Mouse (Mus musculus) skeletal muscle tissue, adult 2 months (tissue): Measurements from ENCODE around the gene Ribc2.

Source experiments
- DNase-seq: peaks from one replicate; pipeline ENCODE4 v3.0.0-alpha.2; 2012; ENCODE audit warnings: low read depth, low spot score

Ribc2 gene

GRCm38 (mm10) chr15:85178172-85178571, 46.3 kb downstream of the Ribc2 start:
- DNase-seq: no peak

- DNase-seq: no peak
These were observed 47.8 kb downstream of the Ribc2 start for GRCm38 (mm10) chr15:85179528-85180180.

- no peak for DNase-seq
These were observed 48.5 kb downstream of the Ribc2 start for GRCm38 (mm10) chr15:85180368-85180767.

- no peak for DNase-seq
These were observed 50.2 kb downstream of the Ribc2 start for GRCm38 (mm10) chr15:85182063-85182462.

GRCm38 (mm10) chr15:85186916-85187315, 55.0 kb downstream of the Ribc2 start:
- peak; percentile 46 for DNase-seq

- no peak for DNase-seq
These were observed 56.4 kb downstream of the Ribc2 start for GRCm38 (mm10) chr15:85188167-85188778.
